Mouse (Mus musculus): ENCODE measurements at regions not wholly inside any gene's neighbourhood (a gene's known extent, or its start where the extent isn't known, plus 50 kb on each side); places are given as distances from the start of the nearest gene placed in this dataset.
A peak's percentile ranks its signal among the peaks of the same experiment; 100 is the strongest.
"Not testable (repeated sequence)": the region's sequence is repeated elsewhere in the genome, so short reads cannot be mapped to it uniquely, and the experiment has no call there.

DNA sequence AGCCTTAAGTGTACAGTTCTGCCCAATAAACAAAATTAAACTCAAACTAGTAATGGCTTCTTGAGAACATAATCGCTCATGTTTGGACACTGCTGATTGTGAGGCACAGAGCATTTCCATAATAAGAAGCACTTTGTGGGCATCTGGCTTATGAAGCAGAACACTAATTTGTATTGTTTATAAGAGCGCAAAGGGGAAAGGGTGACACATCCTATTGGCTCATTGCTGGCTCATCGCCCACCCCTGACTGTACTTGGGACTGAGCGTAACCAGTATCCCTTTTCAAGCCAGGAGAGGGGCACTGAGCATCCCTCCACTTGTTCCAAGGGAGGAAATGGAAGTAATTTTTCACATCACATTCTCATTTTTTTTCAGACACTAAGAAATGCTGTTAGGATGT lies 288.0 kb downstream of the Sfmbt2 start:
- intact Hi-C loops (cut with DNase I), result no loop called here
- no peak for DNase-seq (ENCODE audit: low spot score in 2 of 2)

DNA sequence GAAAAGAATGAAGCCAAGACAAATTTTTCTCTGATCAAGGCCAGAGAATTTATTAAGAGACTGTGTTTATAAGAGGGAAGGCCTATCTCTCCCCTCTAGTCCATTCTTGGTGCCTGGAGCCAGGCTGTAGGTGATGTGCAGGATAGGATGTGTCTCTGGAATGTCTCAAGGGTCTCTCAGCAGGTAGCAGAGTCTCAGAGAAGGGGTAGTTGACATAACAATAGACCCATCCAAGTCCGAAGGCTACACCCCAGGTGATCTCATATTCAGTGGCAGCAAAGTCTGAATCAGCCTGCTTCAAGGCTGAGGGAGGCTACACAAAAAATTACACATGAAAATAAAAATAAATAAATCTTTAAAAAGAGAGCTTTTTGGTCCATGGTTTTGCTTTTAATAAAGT lies 297.6 kb downstream of the Sfmbt2 start:
- intact Hi-C loops (cut with DNase I); DNase-seq (ENCODE audit: low spot score in 2 of 2): not testable (repeated sequence)

DNA sequence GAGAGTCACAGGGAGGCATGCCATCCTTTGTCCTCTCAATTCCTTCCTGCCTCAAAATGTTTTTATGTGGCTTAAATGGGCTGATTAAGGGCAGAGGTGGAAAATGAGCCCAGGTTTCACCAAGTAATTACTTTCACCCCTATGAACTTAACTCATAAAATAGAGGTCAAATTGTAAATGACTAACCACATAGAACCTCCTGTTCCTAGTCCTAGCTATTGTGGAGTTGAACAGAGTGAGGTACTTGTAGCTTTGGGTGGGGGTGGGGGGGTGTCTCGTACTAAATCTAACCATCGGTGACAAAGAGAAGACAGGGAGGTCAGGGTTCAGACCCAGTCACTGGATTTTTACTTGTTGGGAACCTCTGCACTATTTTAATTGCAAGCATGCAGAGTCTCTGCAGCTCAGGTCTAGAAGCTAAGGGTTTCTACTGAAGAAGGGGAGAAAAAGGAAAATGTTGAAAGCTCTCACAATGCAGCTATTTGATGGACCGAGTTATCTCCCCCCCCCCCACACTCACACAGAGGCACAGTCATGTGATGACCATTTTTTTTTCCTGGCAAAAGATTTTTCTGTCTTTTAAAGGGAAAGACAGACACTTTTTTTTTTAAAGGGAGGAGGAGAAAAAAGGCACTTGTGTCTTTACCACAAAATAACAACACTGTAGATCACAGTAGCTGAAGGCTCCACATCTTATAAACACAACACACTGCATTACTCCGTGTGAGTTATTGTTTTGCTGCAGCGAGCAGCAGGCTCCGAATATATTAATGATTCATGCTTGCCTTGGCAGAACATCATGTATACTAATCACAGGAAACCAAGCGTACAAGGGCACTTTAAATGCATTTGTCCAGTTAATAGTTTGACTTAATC lies 300.4 kb downstream of the Sfmbt2 start:
- DNase-seq (ENCODE audit: low spot score in 2 of 2), result no peak
- intact Hi-C loops (cut with DNase I), result no loop called here

DNA sequence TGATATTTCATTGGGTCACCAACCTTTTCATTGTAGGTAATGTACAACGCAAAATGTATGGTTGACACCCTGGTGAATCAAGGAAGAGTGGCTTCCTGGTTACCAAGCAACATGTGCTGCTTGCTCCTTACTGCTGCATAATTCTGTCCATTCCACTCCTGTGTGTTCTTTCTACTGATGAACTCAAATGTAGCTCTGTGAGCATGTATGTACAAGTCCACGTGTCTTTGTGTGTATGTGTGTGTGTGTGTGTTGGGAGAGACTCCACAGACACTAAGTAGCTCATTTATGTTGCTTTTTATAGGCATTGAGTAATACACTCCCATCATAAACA lies 301.0 kb downstream of the Sfmbt2 start:
- intact Hi-C loops (cut with DNase I), result no loop called here
- DNase-seq (ENCODE audit: low spot score in 2 of 2), result no peak

DNA sequence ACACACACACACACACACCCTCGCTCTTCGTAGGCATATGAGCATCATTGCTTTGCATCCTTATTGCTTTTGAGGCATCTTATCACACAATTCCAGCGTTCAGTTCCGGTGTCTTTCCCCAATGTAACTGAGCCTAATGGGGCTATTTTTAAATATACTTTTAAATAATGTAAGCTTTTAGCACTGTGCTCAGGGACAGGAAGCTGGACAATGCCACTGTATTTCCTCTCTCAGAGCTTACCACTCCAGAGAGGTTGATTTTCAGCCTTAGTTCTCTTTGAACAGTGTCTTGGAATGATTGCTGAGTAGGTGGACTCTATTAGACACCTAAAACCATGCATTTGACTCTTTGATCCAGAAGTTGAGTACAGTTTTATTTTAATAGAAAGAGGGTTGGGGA lies 301.9 kb downstream of the Sfmbt2 start:
- intact Hi-C loops (cut with DNase I), result no loop called here
- no peak for DNase-seq (ENCODE audit: low spot score in 2 of 2)

DNA sequence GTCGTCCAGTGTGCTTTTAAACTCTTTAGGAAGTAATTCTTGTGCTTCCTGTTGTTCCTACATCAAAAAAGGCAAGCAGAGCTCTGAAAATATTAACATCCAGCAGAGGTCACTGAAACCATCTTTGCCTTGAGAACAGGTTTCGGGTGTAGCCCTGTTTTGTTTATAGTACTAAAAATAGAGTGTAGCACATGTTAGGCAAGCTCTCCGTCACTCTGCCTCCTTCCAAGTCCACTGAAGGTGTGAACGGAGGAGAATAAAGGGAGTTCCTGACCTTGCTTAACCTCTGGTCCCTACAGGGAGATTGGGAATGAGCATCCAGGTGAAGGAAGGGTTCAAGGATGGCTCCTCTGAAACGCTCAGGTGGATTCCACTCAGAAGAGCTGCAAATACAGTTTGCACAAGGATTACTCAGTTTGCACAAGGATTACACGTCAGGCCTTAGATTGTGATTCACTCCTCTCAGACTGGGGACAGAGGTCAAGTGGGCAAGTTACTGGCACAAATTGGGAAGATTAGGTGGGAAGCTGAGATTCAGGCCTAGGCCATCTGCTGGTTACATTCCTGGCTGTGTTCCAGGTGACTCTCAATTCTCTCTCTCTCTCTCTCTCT lies 304.5 kb downstream of the Sfmbt2 start:
- intact Hi-C loops (cut with DNase I), result no loop called here
- no peak for DNase-seq (ENCODE audit: low spot score in 2 of 2)

DNA sequence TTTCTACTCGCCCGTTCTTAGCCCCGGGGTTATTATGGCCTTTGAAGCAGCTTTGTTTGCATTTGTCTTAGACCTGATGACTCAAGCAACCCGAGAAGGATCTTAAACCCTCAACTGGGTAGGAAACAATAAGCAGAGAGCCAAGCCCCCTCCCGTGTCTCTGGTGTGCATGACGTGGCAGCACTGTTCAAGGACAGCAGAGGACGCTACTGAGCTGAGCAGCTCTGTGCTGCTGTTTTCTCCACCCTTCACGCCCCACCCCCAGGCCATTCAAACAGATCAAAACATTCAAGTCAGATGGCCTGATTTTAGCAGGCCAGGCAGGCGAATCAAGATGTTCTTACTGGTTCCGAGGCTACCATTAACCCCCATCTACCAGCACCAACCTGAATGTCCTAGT lies 331.1 kb downstream of the Sfmbt2 start:
- intact Hi-C loops (cut with DNase I), result no loop called here
- peak; percentile 4 to 7 for DNase-seq (ENCODE audit: low spot score in 2 of 2)

DNA sequence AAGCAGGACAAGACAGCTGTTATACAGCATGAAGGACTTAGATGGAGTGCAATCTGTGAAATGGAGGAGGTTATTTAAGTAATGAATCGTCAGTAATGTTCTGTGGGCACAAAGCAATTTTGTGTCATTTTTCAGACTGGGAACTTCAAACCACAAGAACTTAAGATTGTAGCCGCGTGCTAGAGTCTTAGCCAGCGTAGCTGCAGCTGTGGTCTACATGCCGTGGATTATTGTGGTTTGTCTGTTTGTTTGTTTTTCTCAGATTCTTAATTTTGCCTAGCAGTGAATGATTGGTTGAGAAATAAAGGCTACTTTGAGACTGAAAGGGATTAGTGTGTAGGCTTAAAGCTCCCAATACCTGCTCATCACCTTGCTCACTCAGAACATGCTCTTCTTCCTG lies 348.1 kb downstream of the Sfmbt2 start:
- no peak for DNase-seq (ENCODE audit: low spot score in 2 of 2)
- intact Hi-C loops (cut with DNase I), result no loop called here

DNA sequence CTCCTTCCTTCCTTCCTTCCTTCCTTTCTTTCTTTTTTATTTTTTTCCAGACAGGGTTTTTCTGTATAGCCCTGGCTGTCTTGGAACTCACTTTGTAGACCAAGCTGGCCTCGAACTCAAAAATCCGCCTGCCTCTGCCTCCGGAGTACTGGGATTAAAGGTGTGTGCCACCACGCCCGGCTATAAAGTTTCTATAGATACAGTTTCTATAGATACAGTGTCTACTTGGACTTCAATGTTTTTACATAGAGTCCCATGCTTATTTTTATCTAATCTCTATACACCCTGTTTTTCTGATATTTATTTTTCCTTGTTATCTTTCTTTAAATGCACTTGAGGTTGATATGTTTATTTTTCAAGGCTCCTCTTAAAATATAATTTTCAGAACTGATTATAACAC lies 364.0 kb downstream of the Sfmbt2 start:
- intact Hi-C loops (cut with DNase I); DNase-seq (ENCODE audit: low spot score in 2 of 2): not testable (repeated sequence)

DNA sequence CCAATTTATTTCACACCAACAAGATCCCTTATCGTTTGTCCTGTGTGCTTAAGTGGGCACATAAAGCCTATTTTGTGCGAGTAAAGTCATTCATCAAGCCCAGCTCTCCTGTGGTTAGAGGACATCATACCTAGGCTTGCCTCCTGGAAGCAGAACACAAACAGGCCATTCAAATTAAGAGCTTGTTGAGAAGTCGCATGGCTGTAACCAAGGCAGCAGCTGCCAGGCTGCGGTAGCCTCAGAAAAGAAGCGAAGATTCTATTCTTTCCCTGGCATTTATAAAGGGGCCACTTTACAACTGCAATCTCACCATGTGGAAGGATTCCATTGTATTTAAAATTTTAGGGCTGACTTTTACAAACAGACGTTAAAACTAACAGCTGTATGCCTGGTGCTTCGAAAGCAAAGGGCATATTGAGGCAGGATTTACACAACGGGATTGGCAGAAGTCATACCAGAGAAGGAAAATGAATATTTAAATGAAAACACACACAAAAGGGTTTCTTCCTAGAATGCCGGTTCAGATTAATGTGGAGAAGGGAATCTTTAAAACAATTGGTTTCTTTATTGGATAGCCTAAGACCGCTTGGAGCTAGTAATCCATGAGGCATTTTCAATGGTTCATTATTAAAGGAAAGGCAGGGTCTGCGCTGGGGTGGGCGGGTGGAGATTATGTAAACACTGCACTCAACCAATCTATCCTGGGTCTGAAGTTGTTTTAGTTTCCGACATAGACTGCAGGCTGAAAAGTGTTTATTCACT lies 366.6 kb downstream of the Sfmbt2 start:
- intact Hi-C loops (cut with DNase I), result no loop called here
- peak in 1 of 2 experiments; percentile 7 for DNase-seq (ENCODE audit: low spot score in 2 of 2)

DNA sequence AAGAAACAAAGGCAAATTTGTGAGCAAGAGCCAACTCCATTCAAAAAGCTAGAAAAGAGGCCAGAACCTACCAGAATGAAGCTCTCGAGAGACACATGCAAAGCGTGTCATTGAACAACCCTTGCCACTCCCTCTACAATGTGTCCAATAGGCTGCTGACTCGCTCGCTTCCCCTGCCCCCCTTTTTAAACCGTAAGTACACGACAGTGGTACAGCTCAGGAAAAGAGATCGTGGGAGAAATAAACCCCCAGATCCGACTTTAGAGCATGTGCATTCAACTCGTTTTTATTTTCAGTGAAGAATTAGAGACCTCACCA lies 367.1 kb downstream of the Sfmbt2 start:
- peak in 1 of 2 experiments; percentile 9 for DNase-seq (ENCODE audit: low spot score in 2 of 2)
- intact Hi-C loops (cut with DNase I), result no loop called here

DNA sequence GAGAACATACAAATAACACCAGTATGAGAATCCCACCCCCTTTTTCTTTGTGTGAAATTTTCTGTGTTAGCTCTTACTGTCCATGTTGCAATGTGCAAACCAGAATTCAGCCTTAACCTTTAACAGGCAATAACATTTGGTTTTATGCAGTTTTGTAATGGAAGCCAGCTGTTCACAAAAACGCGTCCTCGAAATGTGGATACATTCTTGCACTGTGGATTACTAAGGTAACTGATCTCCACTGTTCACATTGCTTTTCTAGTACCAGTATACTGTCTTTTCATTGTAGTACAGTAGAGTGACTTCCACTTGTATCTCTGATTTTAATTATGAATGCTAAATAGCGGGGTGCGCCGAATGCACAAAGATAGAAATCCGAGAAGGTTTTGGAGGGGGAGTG lies 374.8 kb downstream of the Sfmbt2 start:
- intact Hi-C loops (cut with DNase I), result no loop called here
- DNase-seq (ENCODE audit: low spot score in 2 of 2), result no peak

DNA sequence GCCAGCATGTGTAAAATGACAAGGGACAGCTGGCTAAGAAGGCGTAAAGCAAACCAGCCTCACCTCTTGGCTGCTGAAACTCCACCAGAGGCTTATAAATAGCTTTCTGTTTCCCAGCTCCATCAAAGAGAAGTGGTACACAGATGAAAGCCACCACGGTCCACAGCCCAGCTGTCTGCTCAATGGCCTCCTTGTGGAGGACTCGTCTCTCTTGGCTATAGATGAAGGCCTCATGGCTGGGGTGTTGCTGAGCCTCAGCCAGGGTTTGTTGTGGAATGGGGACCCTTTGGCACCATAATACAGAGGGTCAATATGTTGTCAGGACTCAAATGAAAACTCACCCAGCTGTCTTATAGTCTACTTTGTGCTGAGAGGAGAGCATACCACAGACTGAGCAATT lies 385.1 kb downstream of the Sfmbt2 start:
- peak; percentile 25 to 41 for DNase-seq (ENCODE audit: low spot score in 2 of 2)
- intact Hi-C loops (cut with DNase I), result no loop called here

DNA sequence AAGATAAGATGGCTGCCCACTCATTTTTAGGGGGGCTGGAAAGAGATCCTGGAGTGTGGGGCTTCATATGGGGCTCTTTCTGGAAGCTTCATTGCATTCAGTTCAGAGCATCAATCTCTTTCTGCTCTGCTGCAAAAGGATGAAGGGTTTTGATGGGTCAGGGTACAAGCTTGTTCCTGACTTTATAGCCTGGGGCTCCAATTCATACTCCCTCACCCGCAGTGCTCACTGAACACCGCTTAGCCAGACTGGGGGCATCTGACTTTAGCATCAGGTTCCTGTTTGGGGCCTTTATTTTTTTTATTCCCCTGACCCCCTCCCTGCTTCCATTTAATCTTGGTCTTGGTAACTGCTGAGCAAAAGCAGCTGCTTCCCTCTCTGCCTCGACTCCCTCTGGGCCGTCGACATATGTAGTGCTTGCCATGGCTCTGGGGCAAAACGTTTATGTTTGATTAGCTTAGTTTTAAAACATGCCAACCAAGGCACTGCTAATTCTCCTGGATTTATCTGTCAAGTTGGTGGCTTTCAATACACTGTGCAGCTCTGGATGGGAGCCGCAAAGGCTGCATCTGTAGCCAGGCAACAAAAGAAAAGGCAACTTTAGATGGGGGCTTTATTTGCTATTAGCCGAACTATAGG lies 387.0 kb downstream of the Sfmbt2 start:
- intact Hi-C loops (cut with DNase I), result no loop called here
- no peak for DNase-seq (ENCODE audit: low spot score in 2 of 2)

DNA sequence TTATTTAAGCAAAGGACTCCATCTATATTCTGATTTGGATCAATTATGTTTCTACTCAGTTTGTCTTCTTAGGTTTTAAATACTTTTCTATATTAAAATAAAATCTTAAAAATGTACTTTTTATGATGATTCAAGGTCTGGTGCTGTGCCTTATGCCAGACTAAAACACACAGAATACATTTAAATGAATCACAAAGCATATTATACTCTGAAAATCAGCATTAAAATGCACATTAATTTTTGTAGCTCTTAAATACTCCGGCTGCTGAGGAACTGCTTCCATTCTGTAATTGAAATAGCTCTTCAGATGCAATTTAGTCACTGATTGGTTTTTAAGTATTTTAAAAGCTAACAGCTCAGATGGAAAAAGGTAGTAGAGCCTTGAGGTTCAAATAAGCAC lies 387.6 kb downstream of the Sfmbt2 start:
- DNase-seq (ENCODE audit: low spot score in 2 of 2), result no peak
- intact Hi-C loops (cut with DNase I), result no loop called here

DNA sequence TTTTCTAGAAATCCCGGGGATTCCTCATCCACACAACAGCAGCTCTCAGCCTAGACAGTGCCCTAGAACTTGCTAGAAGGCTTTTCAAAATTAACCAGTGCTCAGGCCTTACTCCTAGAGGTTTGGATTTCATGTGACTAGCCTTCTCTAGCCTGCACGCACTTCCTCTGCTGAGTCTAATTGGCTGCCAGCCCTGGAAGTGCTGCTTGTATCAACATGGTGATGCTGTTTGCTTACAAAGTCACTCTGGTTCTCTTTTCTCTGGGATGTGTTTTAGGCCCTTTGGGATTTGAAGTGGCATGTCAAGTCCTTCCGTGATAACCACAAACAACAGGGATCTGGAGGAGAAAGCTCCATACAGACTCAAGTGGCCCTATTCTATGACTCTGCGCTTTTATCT lies 391.9 kb downstream of the Sfmbt2 start:
- intact Hi-C loops (cut with DNase I), result no loop called here
- DNase-seq (ENCODE audit: low spot score in 2 of 2), result no peak

DNA sequence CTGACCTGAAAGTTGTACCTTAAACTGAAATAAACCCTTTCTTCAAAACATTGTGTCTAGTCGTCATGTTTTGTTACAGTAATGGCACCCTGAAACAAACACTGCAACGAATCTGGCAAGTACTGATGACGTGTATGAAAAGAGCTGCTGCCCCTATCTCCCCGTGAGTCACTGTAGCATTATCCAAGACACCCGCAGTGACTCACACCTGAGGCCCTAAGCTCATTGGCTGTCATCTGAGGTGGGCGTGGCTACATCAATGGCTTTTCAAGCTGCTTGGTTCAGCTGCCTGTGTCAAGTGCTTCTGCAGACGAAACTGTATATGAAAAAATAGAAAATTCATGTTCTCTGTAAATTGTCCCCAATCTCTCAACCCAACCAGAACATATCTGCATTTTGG lies 388.8 kb upstream of the Prkcq start:
- DNase-seq (ENCODE audit: low spot score in 2 of 2), result no peak
- intact Hi-C loops (cut with DNase I), result no loop called here

DNA sequence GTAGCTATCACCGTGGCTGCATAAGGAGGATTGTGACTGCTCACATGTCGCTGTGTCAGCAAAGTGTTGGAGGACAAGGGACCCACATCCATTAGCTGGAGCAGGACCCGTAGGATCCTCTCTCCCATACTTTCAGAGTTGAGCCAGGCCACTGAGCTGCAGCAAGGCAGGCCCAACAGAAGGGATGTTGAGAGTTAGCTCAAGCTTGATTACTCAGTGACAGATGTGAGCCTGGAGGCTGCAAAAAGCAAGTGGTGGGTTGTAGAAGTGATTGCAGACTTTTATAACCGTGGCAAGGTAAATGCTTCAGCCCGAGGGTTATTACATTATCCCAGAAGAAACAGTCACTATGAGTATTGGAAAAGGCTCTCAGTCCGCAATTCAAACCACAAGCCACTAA lies 388.3 kb upstream of the Prkcq start:
- no peak for DNase-seq (ENCODE audit: low spot score in 2 of 2)
- intact Hi-C loops (cut with DNase I), result no loop called here

DNA sequence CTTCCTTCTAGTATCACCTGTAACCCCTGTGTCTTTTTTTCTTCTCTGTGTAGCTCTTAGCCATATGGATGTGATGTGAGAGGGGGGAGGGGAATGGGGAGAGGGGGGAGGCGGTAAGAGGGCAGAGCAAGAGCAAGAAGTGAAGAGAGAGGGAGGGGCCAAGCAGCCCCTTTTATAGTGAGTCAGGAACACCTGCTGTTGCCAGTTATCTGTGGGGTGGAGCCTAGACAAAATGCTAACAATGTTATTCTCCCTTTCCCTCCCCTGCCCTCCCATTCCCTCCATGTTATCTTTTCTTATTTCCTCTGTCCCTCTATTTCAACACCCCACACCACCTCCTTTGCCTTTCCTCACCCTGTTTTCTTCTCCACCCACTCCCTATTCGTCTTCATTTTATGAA lies 387.6 kb upstream of the Prkcq start:
- intact Hi-C loops (cut with DNase I), result loop anchor here (2.0 kb wide), 1 partner anchor 275 kb away; no protein-coding TSS in a partner anchor

DNA sequence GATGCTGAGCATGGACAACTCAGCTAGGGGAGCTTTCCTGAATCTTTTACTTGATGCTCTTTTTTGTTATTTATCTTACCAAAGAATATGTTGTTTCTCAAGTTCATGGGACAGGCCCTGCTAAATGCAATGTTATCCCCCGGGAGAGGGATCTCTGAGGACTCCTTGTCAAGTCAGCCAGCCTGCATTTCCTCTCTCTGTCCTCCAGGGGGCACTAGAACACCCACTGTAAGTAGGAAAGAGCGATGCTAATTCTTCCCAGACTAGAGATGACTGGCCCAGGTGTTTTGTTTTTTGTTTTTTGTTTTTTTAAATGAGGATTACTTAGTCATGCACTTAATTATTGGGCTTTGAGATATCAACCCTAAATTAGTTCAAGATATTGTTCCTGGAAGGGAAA lies 386.8 kb upstream of the Prkcq start:
- intact Hi-C loops (cut with DNase I), result loop anchor here (2.0 kb wide), 1 partner anchor 274 kb away; no protein-coding TSS in a partner anchor
- peak; percentile 25 to 31 for DNase-seq (ENCODE audit: low spot score in 2 of 2)

More for the DNA sequence above, 387.6 kb upstream of the Prkcq start:
- DNase-seq (ENCODE audit: low spot score in 2 of 2), result no peak
